Mouse (Mus musculus): ENCODE measurements around the gene Dyrk3.
A peak's percentile ranks its signal among the peaks of the same experiment; 100 is the strongest.
"Not testable (repeated sequence)": the region's sequence is repeated elsewhere in the genome, so short reads cannot be mapped to it uniquely, and the experiment has no call there.

The Dyrk3 gene

GRCm38 (mm10) chr1:131153018-131153629 is 15.0 kb upstream of the Dyrk3 start, which contains the start of gene Eif2d:
TSS of gene Eif2d (plus strand) at chr1:131153181.
- peak; percentile 91 for DNase-seq

- no peak for DNase-seq
Observed at GRCm38 (mm10) chr1:131149496-131149895, 11.4 kb upstream of the Dyrk3 start.

GRCm38 (mm10) chr1:131146181-131146614 is 8.1 kb upstream of the Dyrk3 start:
- no peak for DNase-seq

GRCm38 (mm10) chr1:131145222-131145621 is 7.1 kb upstream of the Dyrk3 start:
- DNase-seq = not testable (repeated sequence)

- DNase-seq = no peak
Observed at GRCm38 (mm10) chr1:131142472-131142871, 4.3 kb upstream of the Dyrk3 start.

GRCm38 (mm10) chr1:131141449-131141848 is 3.3 kb upstream of the Dyrk3 start:
- DNase-seq = no peak

- DNase-seq = no peak
Observed at GRCm38 (mm10) chr1:131139102-131140095, 1.3 kb upstream of the Dyrk3 start.

- no peak for DNase-seq
Observed at GRCm38 (mm10) chr1:131137717-131138118, 422 bp downstream of the Dyrk3 start.

GRCm38 (mm10) chr1:131137111-131137510 is 1.0 kb downstream of the Dyrk3 start:
- no peak for DNase-seq

GRCm38 (mm10) chr1:131135960-131136629 is 2.0 kb downstream of the Dyrk3 start:
- no peak for DNase-seq

GRCm38 (mm10) chr1:131134942-131135522 is 3.1 kb downstream of the Dyrk3 start:
- DNase-seq = peak; percentile 31

GRCm38 (mm10) chr1:131134231-131134630 is 3.9 kb downstream of the Dyrk3 start:
- DNase-seq = no peak

- peak; percentile 77 for DNase-seq
Observed at GRCm38 (mm10) chr1:131125987-131126744, 12.0 kb downstream of the Dyrk3 start.

- no peak for DNase-seq
Observed at GRCm38 (mm10) chr1:131123522-131124265, 14.4 kb downstream of the Dyrk3 start.

GRCm38 (mm10) chr1:131121987-131122386 is 16.2 kb downstream of the Dyrk3 start:
- no peak for DNase-seq

GRCm38 (mm10) chr1:131119026-131119425 is 19.1 kb downstream of the Dyrk3 start:
- no peak for DNase-seq

GRCm38 (mm10) chr1:131118530-131118929 is 19.6 kb downstream of the Dyrk3 start:
- peak; percentile 64 for DNase-seq

- DNase-seq = peak; percentile 84
Observed at GRCm38 (mm10) chr1:131116430-131117011, 21.6 kb downstream of the Dyrk3 start.

GRCm38 (mm10) chr1:131115932-131116331 is 22.2 kb downstream of the Dyrk3 start:
- peak; percentile 72 for DNase-seq

GRCm38 (mm10) chr1:131112576-131112975 is 25.6 kb downstream of the Dyrk3 start:
- DNase-seq = no peak
